11 mouse cellular contexts compared by ENCODE assay signal in genomic region chr10:108172817-108173563, GRCm38 (mm10). TPM values are rescaled to one million over a fixed set of nuclear protein-coding genes. Genes with fewer than 3 reads are reported as not detected.
A peak's percentile ranks its signal among the peaks of the same experiment; 100 is the strongest.
DNase-seq lines count a peak whose midpoint lies in the region; ATAC-seq and TF ChIP-seq lines count a peak whose summit lies in the region.
"Had no signal": no experiment of that assay in that cellular context is flagged by ENCODE, and none has a peak within 500 bp of the region (broad histone marks: within the 10 kb centered on the region; RNA-seq: fewer than 3 reads in every experiment).

No protein-coding gene starts in this region.

- H3K27me3 ChIP-seq in heart, embryonic 10.5 days (ENCODE audit: insufficient read depth, poor library complexity, severe bottlenecking), result no peaks in the 10 kb centered on the region
- H3K27me3 ChIP-seq in G1E (ENCODE audit: insufficient read depth, low read length), result no peaks in the 10 kb centered on the region
- H3K27me3 ChIP-seq in embryonic facial prominence, embryonic 14.5 days (replicated peaks; ENCODE audit: control insufficient read depth, insufficient read depth, low read length), result no peaks in the 10 kb centered on the region
- no peaks in the 10 kb centered on the region for H3K27me3 ChIP-seq in liver, embryonic 15.5 days
- H3K27me3 ChIP-seq: midbrain, embryonic 15.5 days had no signal

- H3K4me2 ChIP-seq in embryonic facial prominence, embryonic 14.5 days (ENCODE audit: low read depth, low read length), result no peak overlapping the region
- H3K4me2 ChIP-seq in liver, embryonic 15.5 days, result peak overlapping the region; percentile 14; the same call in 1 of the 2 replicates
- H3K4me2 ChIP-seq: midbrain, embryonic 15.5 days had no signal

- H3K4me3 ChIP-seq in heart, embryonic 10.5 days, result no peak overlapping the region
- no peak overlapping the region; the same call in 1 of the 2 replicates for H3K4me3 ChIP-seq in G1E (ENCODE audit: low read depth, low read length)
- H3K4me3 ChIP-seq in embryonic facial prominence, embryonic 14.5 days (ENCODE audit: low read depth, low read length), result no peak overlapping the region
- H3K4me3 ChIP-seq in liver, embryonic 15.5 days (replicated peaks), result no peak overlapping the region
- H3K4me3 ChIP-seq: midbrain, embryonic 15.5 days had no signal

- TF ChIP-seq CTCF in G1E (IDR thresholded peaks at IDR 0.05; ENCODE audit: low read depth, low read length), result no peak

- no peak overlapping the region for H3K9ac ChIP-seq in embryonic facial prominence, embryonic 14.5 days (ENCODE audit: low read depth, low read length)
- H3K9ac ChIP-seq in liver, embryonic 15.5 days, result no peak overlapping the region
- H3K9ac ChIP-seq: midbrain, embryonic 15.5 days had no signal

- H3K9me3 ChIP-seq in heart, embryonic 10.5 days, result no peaks in the 10 kb centered on the region
- no peaks in the 10 kb centered on the region for H3K9me3 ChIP-seq in G1E (replicated peaks)
- no peaks in the 10 kb centered on the region for H3K9me3 ChIP-seq in embryonic facial prominence, embryonic 14.5 days (ENCODE audit: control insufficient read depth, low read length)
- H3K9me3 ChIP-seq in liver, embryonic 15.5 days (replicated peaks), result no peaks in the 10 kb centered on the region
- H3K9me3 ChIP-seq: midbrain, embryonic 15.5 days had no signal

- no peaks in the 10 kb centered on the region for H3K36me3 ChIP-seq in heart, embryonic 10.5 days
- peaks cover 24% of the 10 kb centered on the region for H3K36me3 ChIP-seq in G1E (replicated peaks)
- no peaks in the 10 kb centered on the region for H3K36me3 ChIP-seq in embryonic facial prominence, embryonic 14.5 days (ENCODE audit: control insufficient read depth, insufficient read depth, low read length)
- H3K36me3 ChIP-seq in liver, embryonic 15.5 days (replicated peaks), result no peaks in the 10 kb centered on the region
- H3K36me3 ChIP-seq: midbrain, embryonic 15.5 days had no signal

- 26% methylated on average over 6 of the region's 6 CpGs for WGBS in heart, embryonic 10.5 days
- 55% methylated on average over 6 of the region's 6 CpGs for WGBS in embryonic facial prominence, embryonic 14.5 days
- 40% methylated on average over 6 of the region's 6 CpGs for WGBS in liver, embryonic 15.5 days (ENCODE audit: insufficient replicate concordance)

- ATAC-seq in G1E (ENCODE audit: extremely low read depth, insufficient number of reproducible peaks, low FRiP score, poor library complexity, severe bottlenecking), result peak; percentile 18; the same call in 1 of the 2 replicates
- ATAC-seq in embryonic facial prominence, embryonic 14.5 days (ENCODE audit: low read depth), result peak; percentile 44; the same call in 1 of the 2 replicates
- ATAC-seq in liver, embryonic 15.5 days (ENCODE audit: insufficient read depth), result no peak; the same call in 1 of the 2 replicates
- ATAC-seq: midbrain, embryonic 15.5 days had no signal

- peak; percentile 76 for DNase-seq in heart, embryonic 10.5 days (ENCODE audit: low spot score)
- DNase-seq in heart, adult 9 months (ENCODE audit: low spot score in 2 of 2), result no peak
- DNase-seq in G1E (ENCODE audit: low spot score), result no peak
- peak; percentile 22 for DNase-seq in embryonic facial prominence, embryonic 14.5 days (ENCODE audit: low spot score)
- no peak for DNase-seq in natural killer cell, adult 2 months (ENCODE audit: low spot score in 2 of 2)
- DNase-seq in kidney, postnatal 25 days, result no peak
- no peak for DNase-seq in gastrocnemius, postnatal 4 days (ENCODE audit: low spot score in 2 of 2)
- DNase-seq: kidney, adult 18-20 months; retina, postnatal 1 day had no signal

- H3K4me1 ChIP-seq in heart, embryonic 10.5 days, result peaks cover 60% of the 10 kb centered on the region
- peaks cover 60% of the 10 kb centered on the region for H3K4me1 ChIP-seq in G1E (ENCODE audit: insufficient read depth, low read depth, low read length)
- H3K4me1 ChIP-seq in embryonic facial prominence, embryonic 14.5 days (ENCODE audit: control insufficient read depth, insufficient read depth, low read length), result peaks cover 6% of the 10 kb centered on the region
- H3K4me1 ChIP-seq in liver, embryonic 15.5 days (replicated peaks), result peaks cover 47% of the 10 kb centered on the region

- peak overlapping the region; percentile 72 for H3K27ac ChIP-seq in heart, embryonic 10.5 days
- no peak overlapping the region; the same call in 1 of the 2 replicates for H3K27ac ChIP-seq in embryonic facial prominence, embryonic 14.5 days (replicated peaks; ENCODE audit: low read depth, low read length)
- H3K27ac ChIP-seq in liver, embryonic 15.5 days (replicated peaks), result peak overlapping the region; percentile 26; the same call in 1 of the 2 replicates
- H3K27ac ChIP-seq: midbrain, embryonic 15.5 days had no signal

RNA-seq across cellular contexts. Expression of gene Ppp1r12a, which starts 11.0 kb away (rescaled TPM):
- 110 and 112 TPM in 2 replicates for polyA plus RNA-seq in heart, embryonic 10.5 days (2016; fragmentation: Nextera tagmentation; extraction: Ambion mirVana)
- 146 and 166 TPM in 2 replicates for total RNA-seq in G1E (2014; fragmentation: Nextera tagmentation)
- 128 and 168 TPM in 2 replicates for total RNA-seq in G1E (2017)
- 10.9 and 15.1 TPM in 2 replicates for polyA plus RNA-seq in G1E (2012)
- polyA plus RNA-seq in embryonic facial prominence, embryonic 14.5 days (2014; fragmentation: Nextera tagmentation; extraction: Ambion mirVana), result 71.9 and 74.5 TPM in 2 replicates
- 30.4 and 31.5 TPM in 2 replicates for polyA plus RNA-seq in liver, embryonic 15.5 days (2015; fragmentation: Nextera tagmentation; extraction: Ambion mirVana)
- total RNA-seq in gastrocnemius, postnatal 4 days (2021), result 10 to 100 TPM; 75.1 to 82.8 TPM

Comparison
In these comparisons a context has a peak if more than half of its experiments do, and no peak if none do; other contexts are left out.
1. DNase-seq: peak in heart, embryonic 10.5 days (single experiment) and embryonic facial prominence, embryonic 14.5 days (single experiment); none in heart, adult 9 months (0 of 2), G1E (single experiment), natural killer cell, adult 2 months (0 of 2), kidney, postnatal 25 days (0 of 2) and gastrocnemius, postnatal 4 days (0 of 2).